11 mouse cellular contexts compared by ENCODE assay signal in the genomic region with DNA sequence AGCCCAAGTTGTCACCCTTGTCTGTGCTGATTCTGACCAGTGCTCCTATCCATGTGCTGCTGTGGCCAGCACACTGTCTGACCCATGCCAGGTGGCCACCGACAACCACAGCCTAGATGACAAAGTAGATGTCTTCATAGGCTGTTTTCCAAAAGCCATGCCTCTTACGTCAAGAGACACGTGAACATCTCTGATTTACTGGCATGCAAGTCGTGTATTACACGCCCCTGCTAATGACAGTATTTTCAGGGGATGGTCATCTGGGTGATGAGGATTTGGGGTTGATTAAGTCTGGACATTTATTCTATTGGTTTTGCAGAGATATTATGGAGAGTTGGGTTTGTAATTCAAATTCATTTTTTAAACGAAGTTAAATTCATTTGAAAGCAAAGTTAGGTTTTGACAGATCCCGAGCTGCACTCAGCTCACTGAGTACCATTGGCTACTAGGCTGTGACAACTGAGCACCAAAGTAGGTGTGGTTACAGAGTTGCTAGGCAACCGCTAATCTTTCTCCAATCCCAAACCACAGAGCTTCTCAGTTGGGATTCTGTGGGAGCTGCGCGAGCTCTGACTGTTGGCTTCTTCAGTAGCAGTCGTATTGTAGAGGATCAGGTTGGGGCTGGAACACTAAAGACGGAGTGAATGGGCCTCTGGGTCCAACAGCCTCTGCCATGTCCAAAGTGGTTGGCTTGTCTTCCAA.
A peak's percentile ranks its signal among the peaks of the same experiment; 100 is the strongest.
DNase-seq lines count a peak whose midpoint lies in the region; ATAC-seq lines count a peak whose summit lies in the region.
"Had no signal": no experiment of that assay in that cellular context is flagged by ENCODE, and none has a peak within 500 bp of the region (broad histone marks: within the 10 kb centered on the region; RNA-seq: fewer than 3 reads in every experiment).

No protein-coding gene starts in this region.

- no peaks in the 10 kb centered on the region for H3K36me3 ChIP-seq in forebrain, embryonic 15.5 days

- peak; percentile 11 for DNase-seq in right cerebral cortex, postnatal 14 days
- no peak for DNase-seq in right cerebral cortex, adult 18-20 months
- peak; percentile 2 to 22 for DNase-seq in layer of hippocampus, postnatal 14 days (ENCODE audit: low spot score in 2 of 2)
- peak; percentile 58 for DNase-seq in retina, postnatal 1 day
- no peak for DNase-seq in thymus, postnatal 14 days
- DNase-seq in T-cell, adult 2 months (ENCODE audit: low spot score) = no peak

- peak; percentile 97 for ATAC-seq in forebrain, embryonic 15.5 days (replicated peaks)
- no peak for ATAC-seq in megakaryocyte, adult 5-6 weeks (ENCODE audit: poor library complexity, severe bottlenecking)

- 38% methylated on average over 12 of the region's 12 CpGs for WGBS in forebrain, embryonic 15.5 days

- H3K27me3 ChIP-seq in forebrain, embryonic 15.5 days = no peaks in the 10 kb centered on the region

- peaks cover 6% of the 10 kb centered on the region; the same call in 1 of the 2 replicates for H3K4me1 ChIP-seq in forebrain, embryonic 15.5 days

- no peak overlapping the region for H3K27ac ChIP-seq in forebrain, embryonic 15.5 days (replicated peaks)
- H3K27ac ChIP-seq: stomach, postnatal 0 days had no signal

- H3K9ac ChIP-seq in forebrain, embryonic 15.5 days (replicated peaks) = peak overlapping the region; percentile 24; the same call in 1 of the 2 replicates

- peak overlapping the region; percentile 44 for H3K4me2 ChIP-seq in forebrain, embryonic 15.5 days (replicated peaks)
- H3K4me2 ChIP-seq: liver, embryonic 11.5 days had no signal

- no peaks in the 10 kb centered on the region for H3K9me3 ChIP-seq in forebrain, embryonic 15.5 days

- H3K4me3 ChIP-seq in forebrain, embryonic 15.5 days = peak overlapping the region; percentile 31
- H3K4me3 ChIP-seq: myocyte had no signal

Comparison
In these comparisons a context has a peak if more than half of its experiments do, and no peak if none do; other contexts are left out.
1. DNase-seq: peak in right cerebral cortex, postnatal 14 days (single experiment), layer of hippocampus, postnatal 14 days (2 of 2) and retina, postnatal 1 day (single experiment); none in right cerebral cortex, adult 18-20 months (single experiment), thymus, postnatal 14 days (single experiment) and T-cell, adult 2 months (single experiment).